ENCODE assay signal across 8 mouse cellular contexts in the genomic region with DNA sequence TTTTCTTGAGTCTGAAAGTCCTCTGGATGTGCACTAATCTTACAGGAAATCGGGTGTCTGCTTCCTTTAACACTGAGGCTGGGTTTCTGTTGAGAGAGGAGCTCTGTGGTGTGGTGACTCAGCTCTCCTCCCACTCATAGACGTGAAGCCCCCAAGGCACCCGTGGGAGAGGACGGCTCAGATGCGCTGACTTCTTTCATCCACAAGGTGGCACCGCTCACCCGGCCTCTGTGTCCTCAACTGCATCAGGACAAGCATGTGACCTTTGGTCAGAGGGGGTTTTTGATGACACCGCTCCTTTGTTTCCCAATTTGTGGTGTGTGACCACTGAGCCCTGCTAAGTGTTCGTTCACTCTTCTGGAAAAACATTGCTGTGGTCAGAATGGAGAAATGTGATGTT. TPM values are rescaled to one million over a fixed set of nuclear protein-coding genes. Genes with fewer than 3 reads are reported as not detected.
DNase-seq lines count a peak whose midpoint lies in the region; ATAC-seq and TF ChIP-seq lines count a peak whose summit lies in the region.

No protein-coding gene starts in this region.

- no peaks in the 10 kb centered on the region for H3K4me1 ChIP-seq in intestine, postnatal 0 days (replicated peaks; ENCODE audit: control insufficient read depth, insufficient read depth, low read length)
- no peaks in the 10 kb centered on the region for H3K4me1 ChIP-seq in intestine, embryonic 15.5 days (replicated peaks)
- H3K4me1 ChIP-seq in midbrain, embryonic 11.5 days (ENCODE audit: control insufficient read depth, insufficient read depth, low read length) = no peaks in the 10 kb centered on the region

- ATAC-seq in intestine, postnatal 0 days = no peak
- no peak for ATAC-seq in intestine, embryonic 15.5 days
- no peak for ATAC-seq in midbrain, embryonic 11.5 days (ENCODE audit: low FRiP score)

- H3K36me3 ChIP-seq in intestine, postnatal 0 days (ENCODE audit: control insufficient read depth, insufficient read depth) = no peaks in the 10 kb centered on the region
- 0 out of 2 replicates have a peak, but pooled peaks cover 5% of the 10 kb centered on the region for H3K36me3 ChIP-seq in intestine, embryonic 15.5 days
- no peaks in the 10 kb centered on the region for H3K36me3 ChIP-seq in midbrain, embryonic 11.5 days (ENCODE audit: control insufficient read depth, insufficient read depth, low read length)

- H3K9me3 ChIP-seq in intestine, postnatal 0 days (ENCODE audit: control insufficient read depth) = peaks cover 14% of the 10 kb centered on the region; the same call in 1 of the 2 replicates
- peaks cover 6% of the 10 kb centered on the region; the same call in 1 of the 2 replicates for H3K9me3 ChIP-seq in intestine, embryonic 15.5 days
- H3K9me3 ChIP-seq in midbrain, embryonic 11.5 days (ENCODE audit: control insufficient read depth, low read length) = peaks cover 30% of the 10 kb centered on the region

- TF ChIP-seq CTCF in intestine, postnatal 0 days (IDR thresholded peaks at IDR 0.05; ENCODE audit: low read depth) = peak; percentile 60

- 70% methylated on average over 9 of the region's 9 CpGs for WGBS in intestine, postnatal 0 days
- 66% methylated on average over 9 of the region's 9 CpGs for WGBS in intestine, embryonic 15.5 days
- WGBS in midbrain, embryonic 11.5 days = 71% methylated on average over 9 of the region's 9 CpGs

- H3K27ac ChIP-seq in intestine, postnatal 0 days (ENCODE audit: low read depth, low read length) = no peak overlapping the region
- H3K27ac ChIP-seq in intestine, embryonic 15.5 days = no peak overlapping the region
- no peak overlapping the region for H3K27ac ChIP-seq in midbrain, embryonic 11.5 days (ENCODE audit: low read depth, low read length)

- no peak overlapping the region for H3K4me3 ChIP-seq in intestine, postnatal 0 days (ENCODE audit: low read depth, low read length)
- no peak overlapping the region for H3K4me3 ChIP-seq in intestine, embryonic 15.5 days (replicated peaks)
- H3K4me3 ChIP-seq in midbrain, embryonic 11.5 days (ENCODE audit: low read depth, low read length) = no peak overlapping the region

- DNase-seq in B cell, adult 2 months = peak; percentile 75 to 78
- DNase-seq in ES-CJ7 (ENCODE audit: low read depth, low spot score) = peak; percentile 69
- peak; percentile 28 to 62 for DNase-seq in left cerebral cortex, postnatal 14 days (ENCODE audit: low spot score in 2 of 2)
- DNase-seq in testis, postnatal 14 days (ENCODE audit: low spot score) = peak; percentile 35
- no peak for DNase-seq in kidney, adult 11 months
- no peak for DNase-seq in midbrain, embryonic 11.5 days (ENCODE audit: low spot score, missing footprints)

- no peaks in the 10 kb centered on the region for H3K27me3 ChIP-seq in intestine, postnatal 0 days (replicated peaks; ENCODE audit: control insufficient read depth, insufficient read depth, low read length)
- H3K27me3 ChIP-seq in intestine, embryonic 15.5 days (replicated peaks) = no peaks in the 10 kb centered on the region
- H3K27me3 ChIP-seq in midbrain, embryonic 11.5 days (ENCODE audit: control insufficient read depth, insufficient read depth, low read length) = no peaks in the 10 kb centered on the region

- intact Hi-C loops in left cerebral cortex, postnatal 14 days (cut with DNase I) = no loop called here

- no peak overlapping the region for H3K4me2 ChIP-seq in intestine, postnatal 0 days (replicated peaks; ENCODE audit: low read depth)
- H3K4me2 ChIP-seq in intestine, embryonic 15.5 days (replicated peaks) = no peak overlapping the region
- no peak overlapping the region for H3K4me2 ChIP-seq in midbrain, embryonic 11.5 days

- H3K9ac ChIP-seq in intestine, postnatal 0 days (ENCODE audit: low read depth, low read length) = no peak overlapping the region
- no peak overlapping the region for H3K9ac ChIP-seq in intestine, embryonic 15.5 days
- no peak overlapping the region for H3K9ac ChIP-seq in midbrain, embryonic 11.5 days (ENCODE audit: low read length)

RNA-seq across cellular contexts. Expression of gene Crlf2, which starts 10.1 kb away (rescaled TPM):
- polyA plus RNA-seq in intestine, postnatal 0 days (2015; fragmentation: Nextera tagmentation; extraction: Ambion mirVana) = 12.0 and 13.1 TPM in 2 replicates
- polyA plus RNA-seq in intestine, embryonic 15.5 days (2015; fragmentation: Nextera tagmentation; extraction: Ambion mirVana) = 12.3 and 14.1 TPM in 2 replicates
- 10 to 100 TPM; 34.8 to 43.3 TPM for total RNA-seq in left cerebral cortex, postnatal 14 days (2021)
- polyA plus RNA-seq in midbrain, embryonic 11.5 days (2014; fragmentation: Nextera tagmentation; extraction: Ambion mirVana) = 2.4 and 2.9 TPM in 2 replicates

Comparison
In these comparisons a context has a peak if more than half of its experiments do, and no peak if none do; other contexts are left out.
1. DNase-seq: peak in B cell, adult 2 months (2 of 2), ES-CJ7 (single experiment), left cerebral cortex, postnatal 14 days (2 of 2) and testis, postnatal 14 days (single experiment); none in kidney, adult 11 months (single experiment) and midbrain, embryonic 11.5 days (single experiment).